Mouse (Mus musculus): ENCODE measurements around the gene Cabcoco1. TPM values are rescaled to one million over a fixed set of nuclear protein-coding genes. Genes with fewer than 3 reads are reported as not detected.
A peak's percentile ranks its signal among the peaks of the same experiment; 100 is the strongest.

The Cabcoco1 gene
- polyA plus RNA-seq, 1 experiment = 0.83 TPM

DNA sequence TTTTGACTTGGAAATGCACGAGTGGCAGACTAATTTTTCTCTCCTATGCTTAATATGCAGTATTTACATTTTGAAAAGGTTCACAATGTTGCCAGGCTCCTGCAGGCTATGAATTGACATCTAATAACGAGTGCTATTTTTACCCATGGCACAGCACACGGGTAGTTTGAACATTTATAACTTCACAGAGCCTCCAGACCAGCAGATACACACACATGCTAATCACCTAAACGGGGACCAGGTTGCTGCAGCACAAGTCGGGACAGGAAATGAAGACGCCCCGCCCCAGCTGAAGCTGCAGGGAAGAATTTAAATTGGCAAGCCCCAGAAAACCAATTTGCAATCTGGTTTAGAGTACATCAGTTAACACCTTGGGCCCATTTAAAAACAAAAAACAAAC lies 98.6 kb downstream of the Cabcoco1 start:
- DNase-seq (ENCODE audit: low read depth, low spot score) = no peak
- WGBS = 8% methylated on average over 7 of the region's 7 CpGs

DNA sequence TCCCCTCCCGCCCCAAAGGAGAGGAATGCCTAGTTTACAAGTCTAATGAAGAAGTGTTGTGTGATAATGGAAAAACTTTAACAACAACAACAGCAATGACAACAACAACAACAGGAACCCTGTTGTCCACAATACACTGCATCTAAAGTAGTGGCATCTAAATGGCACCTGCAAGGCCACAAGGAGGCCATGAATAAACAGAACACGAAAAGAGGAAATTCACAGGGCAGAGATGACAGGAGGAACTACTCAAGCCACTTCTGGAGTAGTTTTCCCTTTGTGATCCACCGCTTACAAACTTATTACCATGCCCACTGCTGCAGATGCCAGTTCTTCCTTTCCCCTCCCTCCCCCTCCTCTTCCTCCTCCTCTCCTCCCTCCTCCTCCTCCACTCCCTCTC lies 99.0 kb downstream of the Cabcoco1 start:
- no peak for DNase-seq (ENCODE audit: low read depth, low spot score)

DNA sequence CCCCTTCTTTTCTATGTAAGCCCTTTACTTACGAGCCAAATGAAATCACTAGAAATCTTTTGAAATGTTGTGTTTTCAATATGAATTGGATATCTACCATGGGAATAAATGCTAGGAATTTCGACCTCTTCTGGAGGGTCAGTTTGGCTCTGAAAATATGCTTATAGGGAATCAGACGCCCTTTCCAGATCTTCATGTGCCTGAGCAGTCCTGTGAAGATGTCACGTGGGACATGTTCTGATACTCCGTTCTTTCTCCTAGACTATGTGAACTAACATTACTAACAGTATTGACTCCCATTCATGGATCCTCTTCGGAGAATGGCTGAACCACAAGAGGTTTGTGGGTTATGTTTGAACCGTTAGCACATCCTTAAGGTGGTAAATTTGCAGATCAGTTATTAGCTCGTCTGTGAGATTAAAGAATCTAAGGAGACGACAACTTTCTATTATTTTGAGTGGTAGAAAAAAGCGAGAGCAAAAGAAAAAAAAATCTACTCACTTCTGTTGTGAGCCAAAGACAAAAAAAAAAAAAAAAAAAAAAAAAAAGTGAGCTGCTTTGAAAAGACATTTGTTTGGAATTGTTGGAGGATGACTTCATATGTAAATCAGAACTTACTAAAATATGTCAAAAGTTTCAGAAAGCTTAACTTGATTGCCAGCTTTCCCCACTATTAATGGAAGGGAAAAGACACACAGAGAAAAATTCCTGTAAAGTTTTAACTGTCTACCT lies 99.6 kb downstream of the Cabcoco1 start:
- no peak for DNase-seq (ENCODE audit: low read depth, low spot score)
- 81% methylated on average over 10 of the region's 10 CpGs for WGBS

More for the DNA sequence above, 99.0 kb downstream of the Cabcoco1 start:
- 25% methylated on average over 3 of the region's 3 CpGs for WGBS

DNA sequence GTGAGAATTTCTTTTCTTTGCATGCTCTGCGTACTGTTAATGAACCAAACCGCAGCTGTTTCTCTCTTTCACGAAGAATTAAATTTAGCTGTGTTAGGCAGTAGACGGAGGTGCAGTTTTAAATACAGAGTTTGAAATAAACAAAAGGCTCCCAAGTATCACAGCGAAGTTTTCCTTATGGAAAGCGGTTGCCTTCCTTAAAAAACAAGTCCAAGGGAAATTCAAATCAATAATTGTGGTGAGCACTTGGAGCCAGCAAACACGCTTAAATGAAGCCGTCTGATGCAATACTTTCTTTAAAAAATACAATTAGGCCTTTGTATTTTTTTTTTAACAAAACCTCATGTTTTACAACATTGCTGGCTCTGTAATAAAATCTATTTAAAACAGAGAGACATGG lies 101.2 kb downstream of the Cabcoco1 start:
- DNase-seq (ENCODE audit: low read depth, low spot score) = no peak
- 30% methylated on average over 8 of the region's 8 CpGs for WGBS

DNA sequence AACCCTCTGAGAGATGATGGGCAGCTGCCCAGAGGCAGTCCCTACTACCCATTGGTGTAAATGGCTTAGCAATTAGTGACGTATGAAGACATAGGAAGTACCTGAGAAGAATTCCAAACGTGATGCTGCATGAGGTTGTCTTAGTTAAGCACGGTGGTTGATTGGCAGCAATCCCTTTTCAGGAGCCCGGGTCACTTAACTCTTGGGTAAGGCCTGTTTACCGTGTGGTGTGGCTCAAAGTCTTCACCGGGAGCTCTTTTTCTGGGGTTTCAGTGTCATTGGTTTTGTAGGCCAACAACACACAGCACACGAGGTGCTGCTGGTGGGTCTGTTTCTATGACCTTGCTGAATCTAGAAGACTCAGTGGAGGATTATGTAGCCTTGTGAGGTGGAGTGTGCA lies 105.9 kb downstream of the Cabcoco1 start:
- 34% methylated on average over 7 of the region's 7 CpGs for WGBS
- DNase-seq (ENCODE audit: low read depth, low spot score) = no peak

GRCm38 (mm10) chr10:68435001-68435560 lies 106.6 kb downstream of the Cabcoco1 start:
- DNase-seq (ENCODE audit: low read depth, low spot score) = peak; percentile 52
- WGBS = 34% methylated on average over 13 of the region's 13 CpGs

DNA sequence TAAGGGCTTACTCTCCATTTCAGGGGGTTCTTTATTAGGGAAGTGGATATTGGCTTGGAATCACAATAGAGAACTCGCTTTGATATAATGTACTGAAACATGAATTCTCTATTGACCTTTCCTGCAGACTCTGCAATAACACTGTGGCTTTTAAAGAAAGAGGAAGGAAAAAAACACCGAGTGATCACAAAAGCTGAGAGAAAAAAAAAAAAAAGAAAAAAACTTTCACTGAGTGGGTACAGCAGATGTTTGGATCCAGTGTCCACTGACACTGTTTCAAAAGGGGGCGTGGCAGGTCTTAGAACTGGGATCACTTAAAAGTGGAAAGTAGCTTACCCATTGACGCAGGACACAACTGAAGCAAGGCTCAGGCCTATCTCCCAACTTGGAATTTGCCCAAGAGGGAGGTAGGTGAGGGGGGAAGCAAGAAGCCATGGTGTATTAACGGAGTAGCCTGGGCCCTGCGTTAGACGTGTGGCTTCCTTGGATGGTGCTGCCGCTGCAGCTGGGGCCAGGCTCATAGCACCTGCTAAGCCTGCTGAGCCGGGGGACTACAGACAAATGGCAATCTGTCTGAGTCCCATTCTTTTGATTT lies 107.6 kb downstream of the Cabcoco1 start:
- 42% methylated on average over 9 of the region's 9 CpGs for WGBS
- DNase-seq (ENCODE audit: low read depth, low spot score) = no peak

GRCm38 (mm10) chr10:68431346-68431745 lies 110.3 kb downstream of the Cabcoco1 start:
- no peak for DNase-seq (ENCODE audit: low read depth, low spot score)

GRCm38 (mm10) chr10:68430929-68431328 lies 110.8 kb downstream of the Cabcoco1 start:
- WGBS = 83% methylated on average over 13 of the region's 13 CpGs
- DNase-seq (ENCODE audit: low read depth, low spot score) = no peak

More at GRCm38 (mm10) chr10:68431346-68431745, 110.3 kb downstream of the Cabcoco1 start:
- 91% methylated on average over 6 of the region's 6 CpGs for WGBS

DNA sequence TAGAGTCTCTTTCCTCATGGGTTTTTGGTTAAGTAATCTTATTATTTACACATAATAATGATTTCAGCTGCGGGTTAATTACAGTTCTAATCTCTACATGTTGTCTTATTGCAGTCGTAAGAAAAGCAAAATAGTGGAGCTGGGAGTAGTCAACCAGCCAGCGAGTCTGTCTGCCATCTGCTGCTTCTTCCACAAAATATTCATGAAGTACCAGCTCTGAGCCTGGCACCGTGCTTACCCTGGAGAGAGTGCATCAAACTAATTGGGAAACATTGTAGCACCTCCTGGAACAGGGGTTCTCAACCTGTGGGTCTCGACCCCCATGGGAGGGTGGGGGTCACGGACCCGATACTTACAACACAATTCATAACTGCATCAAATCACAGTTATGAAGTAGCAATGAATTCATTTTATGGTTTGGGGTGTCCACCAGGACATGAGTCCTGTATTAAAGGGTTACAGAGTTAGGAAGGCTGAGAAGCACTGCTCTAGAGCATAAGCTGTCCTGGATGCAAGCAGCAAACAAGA lies 121.2 kb downstream of the Cabcoco1 start:
- DNase-seq (ENCODE audit: low read depth, low spot score) = no peak
- WGBS = 80% methylated on average over 7 of the region's 7 CpGs

- 66% methylated on average over 2 of the region's 2 CpGs for WGBS
- no peak for DNase-seq (ENCODE audit: low read depth, low spot score)
These were observed 121.8 kb downstream of the Cabcoco1 start for GRCm38 (mm10) chr10:68419893-68420292.

DNA sequence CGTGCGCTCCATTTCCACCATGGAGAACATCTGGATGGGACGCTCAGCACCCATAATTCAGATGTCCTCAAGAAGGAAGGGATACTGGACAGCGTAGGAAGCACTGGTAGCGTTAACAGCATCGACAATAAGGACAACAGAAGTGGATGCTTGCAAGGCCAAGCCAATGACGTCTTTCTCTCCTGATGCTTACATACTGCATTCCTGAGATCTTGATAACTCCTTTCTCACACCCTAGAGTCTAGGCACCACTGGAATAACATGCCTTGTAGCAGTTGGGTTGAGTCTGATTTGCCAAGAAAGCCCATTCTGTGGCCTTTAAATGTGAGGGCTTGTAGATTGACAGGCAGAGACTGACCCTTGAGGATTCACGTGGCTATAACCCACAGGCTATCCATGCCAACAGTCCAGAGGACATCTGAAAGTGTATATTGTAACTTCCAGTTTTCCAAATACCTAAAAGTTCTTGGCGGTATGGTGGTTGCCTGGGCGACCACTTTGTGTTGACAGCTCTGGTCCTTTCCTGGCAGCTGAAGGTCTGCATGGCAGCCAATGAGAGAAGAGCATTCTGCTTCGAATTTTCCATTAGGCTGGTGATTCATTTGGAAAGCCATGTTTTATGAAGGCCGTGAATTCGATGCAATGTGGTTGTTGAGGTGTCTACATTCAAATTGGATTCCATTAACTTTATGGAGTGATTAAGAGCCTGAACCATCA lies 124.5 kb downstream of the Cabcoco1 start:
- 84% methylated on average over 13 of the region's 13 CpGs for WGBS
- DNase-seq (ENCODE audit: low read depth, low spot score) = no peak

- 80% methylated on average over 4 of the region's 4 CpGs for WGBS
These were observed 135.8 kb downstream of the Cabcoco1 start for GRCm38 (mm10) chr10:68405936-68406335.

GRCm38 (mm10) chr10:68396786-68397185 lies 144.9 kb downstream of the Cabcoco1 start:
- 32% methylated on average over 8 of the region's 8 CpGs for WGBS
- DNase-seq (ENCODE audit: low read depth, low spot score) = no peak

More at GRCm38 (mm10) chr10:68405936-68406335, 135.8 kb downstream of the Cabcoco1 start:
- DNase-seq (ENCODE audit: low read depth, low spot score) = no peak

GRCm38 (mm10) chr10:68396083-68396482 lies 145.6 kb downstream of the Cabcoco1 start:
- DNase-seq (ENCODE audit: low read depth, low spot score) = no peak
- 34% methylated on average over 2 of the region's 2 CpGs for WGBS

- WGBS = 82% methylated on average over 4 of the region's 4 CpGs
- DNase-seq (ENCODE audit: low read depth, low spot score) = no peak
These were observed 150.1 kb downstream of the Cabcoco1 start for GRCm38 (mm10) chr10:68391640-68392039.

DNA sequence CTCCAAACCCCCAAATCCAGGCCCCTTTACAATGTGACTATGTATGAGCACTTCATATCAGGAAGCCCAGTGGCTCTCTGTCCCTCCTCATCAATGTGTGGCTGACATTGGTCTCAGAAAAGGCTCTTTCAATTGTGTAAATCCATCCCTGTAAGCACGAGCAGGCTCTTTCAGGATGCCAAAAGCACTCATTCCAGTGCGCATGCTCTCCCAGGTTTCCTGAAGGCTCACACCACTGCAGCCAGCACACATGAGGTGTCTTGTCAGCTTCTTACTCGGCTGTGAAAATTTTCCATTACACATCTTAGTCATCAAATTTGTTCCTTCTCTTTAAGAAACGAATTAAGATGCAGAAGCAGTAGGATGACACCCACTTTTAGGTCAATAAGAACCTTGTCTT lies 152.9 kb downstream of the Cabcoco1 start:
- 81% methylated on average over 4 of the region's 4 CpGs for WGBS
- DNase-seq (ENCODE audit: low read depth, low spot score) = no peak

DNA sequence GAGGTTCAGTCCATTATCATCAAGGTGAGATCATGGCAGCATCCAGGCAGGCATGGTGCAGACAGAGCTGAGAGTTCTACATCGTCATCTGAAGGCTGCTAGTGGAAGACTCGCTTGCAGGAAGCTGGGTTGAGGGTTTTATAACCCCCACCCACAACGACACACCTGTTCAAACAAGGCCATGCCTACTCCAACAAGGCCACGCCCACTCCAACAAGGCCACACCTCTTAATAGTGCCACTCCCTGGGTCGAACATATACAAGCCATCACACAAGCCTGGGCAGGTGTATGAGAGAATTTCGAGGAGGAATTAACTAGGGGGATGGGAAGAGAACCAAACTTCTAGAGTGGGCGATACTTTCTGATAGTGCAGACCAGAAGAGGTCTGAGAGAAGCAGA lies 153.6 kb downstream of the Cabcoco1 start:
- 30% methylated on average over 7 of the region's 7 CpGs for WGBS
- peak; percentile 43 for DNase-seq (ENCODE audit: low read depth, low spot score)
